Mouse (Mus musculus) layer of hippocampus, adult 9-10 months (tissue): ENCODE data around the gene Gm12248.
"Not testable (repeated sequence)": the region's sequence is repeated elsewhere in the genome, so short reads cannot be mapped to it uniquely, and the experiment has no call there.

Source experiments
- DNase-seq: peaks from one replicate; pipeline ENCODE4 v3.0.0; 2022; ENCODE audit warnings: low spot score

Gm12248 gene

GRCm38 (mm10) chr11:58102146-58102545 is 9.2 kb upstream of the Gm12248 start:
- no peak for DNase-seq

GRCm38 (mm10) chr11:58101194-58101720 is 8.3 kb upstream of the Gm12248 start:
- DNase-seq, result no peak

- no peak for DNase-seq
These were observed 7.1 kb upstream of the Gm12248 start for GRCm38 (mm10) chr11:58100006-58100405.

- not testable (repeated sequence) for DNase-seq
These were observed 5.4 kb upstream of the Gm12248 start for GRCm38 (mm10) chr11:58098366-58098720.

- no peak for DNase-seq
These were observed 4.9 kb upstream of the Gm12248 start for GRCm38 (mm10) chr11:58097621-58098365.

- DNase-seq, result no peak
These were observed 4.1 kb upstream of the Gm12248 start for GRCm38 (mm10) chr11:58096821-58097620.

GRCm38 (mm10) chr11:58096160-58096559 is 3.2 kb upstream of the Gm12248 start:
- no peak for DNase-seq

- DNase-seq, result no peak
These were observed 2.6 kb upstream of the Gm12248 start for GRCm38 (mm10) chr11:58095561-58095960.

- no peak for DNase-seq
These were observed 1.8 kb upstream of the Gm12248 start for GRCm38 (mm10) chr11:58094766-58095165.

GRCm38 (mm10) chr11:58092541-58092940 is 393 bp downstream of the Gm12248 start:
- DNase-seq, result no peak

- no peak for DNase-seq
These were observed 11.2 kb downstream of the Gm12248 start for GRCm38 (mm10) chr11:58081716-58082115.

GRCm38 (mm10) chr11:58077270-58077669 is 15.7 kb downstream of the Gm12248 start:
- no peak for DNase-seq

GRCm38 (mm10) chr11:58072978-58073377 is 20.0 kb downstream of the Gm12248 start:
- no peak for DNase-seq

- DNase-seq, result no peak
These were observed 27.9 kb downstream of the Gm12248 start for GRCm38 (mm10) chr11:58065025-58065424.

- DNase-seq, result no peak
These were observed 30.3 kb downstream of the Gm12248 start for GRCm38 (mm10) chr11:58062586-58062985.

- not testable (repeated sequence) for DNase-seq
These were observed 31.7 kb downstream of the Gm12248 start for GRCm38 (mm10) chr11:58061218-58061617.

- DNase-seq, result not testable (repeated sequence)
These were observed 33.2 kb downstream of the Gm12248 start for GRCm38 (mm10) chr11:58059752-58060151.

GRCm38 (mm10) chr11:58057455-58057854 is 35.5 kb downstream of the Gm12248 start:
- DNase-seq, result peak; percentile 27

GRCm38 (mm10) chr11:58046438-58046837 is 46.5 kb downstream of the Gm12248 start:
- DNase-seq, result no peak

- DNase-seq, result no peak
These were observed 50.0 kb downstream of the Gm12248 start for GRCm38 (mm10) chr11:58042861-58043431.

- no peak for DNase-seq
These were observed 53.9 kb downstream of the Gm12248 start for GRCm38 (mm10) chr11:58039027-58039426.

- no peak for DNase-seq
These were observed 59.3 kb downstream of the Gm12248 start for GRCm38 (mm10) chr11:58033635-58034034.

- no peak for DNase-seq
These were observed 61.8 kb downstream of the Gm12248 start for GRCm38 (mm10) chr11:58031176-58031575.
